Mouse (Mus musculus): ENCODE data around the gene Cpm. TPM values are rescaled to one million over a fixed set of nuclear protein-coding genes. Genes with fewer than 3 reads are reported as not detected.
"Not testable (repeated sequence)": the region's sequence is repeated elsewhere in the genome, so short reads cannot be mapped to it uniquely, and the experiment has no call there.

The Cpm gene
- polyA plus RNA-seq, 1 experiment, result 6.6 TPM

DNA sequence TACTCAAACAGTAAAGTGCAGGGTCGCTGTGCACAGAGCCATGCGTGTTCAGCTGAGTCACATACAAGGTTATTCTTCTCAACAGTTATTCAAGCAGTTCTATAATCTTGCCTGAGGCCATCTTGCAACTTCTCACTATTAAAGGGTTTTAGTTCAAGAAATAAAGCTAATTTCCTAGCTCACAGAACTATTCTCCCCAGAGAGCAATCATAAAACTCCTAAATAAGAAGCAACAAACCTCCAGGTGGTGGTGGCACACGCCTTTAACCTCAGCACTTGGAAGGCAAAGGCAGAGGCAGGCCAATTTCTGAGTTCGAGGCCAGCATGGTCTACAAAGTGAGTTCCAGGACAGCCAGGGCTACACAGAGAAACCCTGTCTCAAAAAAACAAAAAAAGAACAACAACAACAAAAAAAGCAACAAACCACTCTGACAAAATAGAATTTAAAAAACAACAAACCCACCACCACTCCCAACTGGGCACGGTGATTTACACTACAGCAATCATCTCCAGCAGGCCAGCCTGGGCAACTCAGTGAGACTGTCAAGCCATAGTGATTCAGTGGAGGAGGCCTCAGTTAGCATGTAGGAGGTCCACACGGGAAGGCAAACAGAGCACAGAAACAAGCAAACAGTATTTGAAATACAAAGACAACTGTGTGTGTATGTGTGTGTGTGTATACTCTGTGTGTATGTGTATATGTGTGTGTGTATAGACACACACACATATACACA lies 67.7 kb downstream of the Cpm start:
- no peaks in the 10 kb centered on the region for H3K4me1 ChIP-seq (ENCODE audit: control insufficient read depth, insufficient read depth, low read length)
- H3K27ac ChIP-seq (ENCODE audit: insufficient read depth, low read length), result no peak overlapping the region
- no peak for TF ChIP-seq CTCF (IDR thresholded peaks at IDR 0.05; ENCODE audit: extremely low read depth, insufficient read depth, low read length)
- no peak for TF ChIP-seq POLR2A (IDR thresholded peaks at IDR 0.05; ENCODE audit: extremely low read depth, insufficient read depth, low read length)
- H3K4me3 ChIP-seq (ENCODE audit: insufficient read depth, low read length), result no peak overlapping the region

DNA sequence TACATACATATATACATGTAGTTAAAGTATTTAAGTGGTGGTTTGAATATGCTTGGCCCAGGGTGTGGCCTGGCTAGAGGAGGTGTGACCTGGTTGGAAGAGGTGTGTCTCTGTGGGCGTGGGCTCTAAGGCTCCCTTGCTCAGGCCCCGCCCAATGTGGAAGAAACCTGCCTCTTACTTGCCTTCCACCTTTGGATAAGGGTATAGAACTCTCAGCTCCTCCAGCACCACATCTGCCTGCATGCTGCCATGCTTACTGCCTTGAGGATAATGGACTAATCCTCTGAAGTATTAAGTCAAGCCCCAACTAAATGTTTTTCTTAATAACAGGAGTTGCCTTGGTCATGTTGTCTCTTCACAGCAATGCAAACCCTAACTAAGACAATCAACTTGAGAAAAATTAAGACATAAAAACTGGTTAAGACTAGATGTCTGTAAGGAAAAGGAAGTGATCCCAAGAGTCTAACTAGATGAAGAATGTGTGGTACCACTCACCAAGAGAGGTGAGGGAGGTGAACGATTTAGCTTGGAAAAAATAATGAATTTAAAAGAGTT lies 68.3 kb downstream of the Cpm start:
- no peak for TF ChIP-seq CTCF (IDR thresholded peaks at IDR 0.05; ENCODE audit: extremely low read depth, insufficient read depth, low read length)
- TF ChIP-seq POLR2A (IDR thresholded peaks at IDR 0.05; ENCODE audit: extremely low read depth, insufficient read depth, low read length), result no peak
- no peak overlapping the region for H3K4me3 ChIP-seq (ENCODE audit: insufficient read depth, low read length)
- H3K4me1 ChIP-seq (ENCODE audit: control insufficient read depth, insufficient read depth, low read length), result no peaks in the 10 kb centered on the region
- H3K27ac ChIP-seq (ENCODE audit: insufficient read depth, low read length), result no peak overlapping the region

DNA sequence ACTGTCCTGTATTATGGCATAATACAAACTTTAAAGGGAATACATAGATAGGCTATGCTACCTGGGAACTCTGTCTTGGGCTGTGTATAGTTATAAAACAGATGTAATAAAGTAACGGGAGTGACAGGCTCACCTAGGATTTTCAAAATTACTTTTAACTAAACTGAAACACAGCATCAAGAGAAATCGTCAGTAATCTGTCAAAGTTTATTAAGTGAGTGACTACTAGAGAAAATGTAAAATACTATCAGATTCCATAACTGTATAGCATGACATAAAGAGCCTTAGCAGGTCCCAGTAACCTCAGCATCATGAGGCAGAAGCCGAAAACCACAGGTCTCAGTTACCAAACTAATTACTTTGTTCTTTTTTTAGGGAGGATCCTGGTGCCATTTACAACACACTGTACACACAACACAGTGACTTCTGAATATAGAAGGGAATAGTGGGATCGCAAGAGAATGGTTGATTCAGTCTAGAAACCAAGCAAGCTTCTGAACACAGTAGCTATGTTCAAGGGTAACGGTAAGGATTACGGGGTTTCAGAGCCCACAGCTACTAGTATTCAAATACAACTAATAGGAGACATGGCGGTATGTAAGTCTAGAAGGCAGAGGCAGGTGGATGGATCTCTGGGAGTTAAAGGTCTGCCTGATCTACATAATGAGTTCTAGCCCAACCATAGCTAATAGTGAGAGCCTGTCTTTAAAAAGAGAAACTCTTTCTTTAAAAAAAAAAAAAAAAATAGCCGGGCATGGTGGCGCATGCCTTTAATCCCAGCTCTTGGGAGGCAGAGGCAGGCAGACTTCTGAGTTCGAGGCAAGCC lies 69.2 kb downstream of the Cpm start:
- TF ChIP-seq POLR2A (IDR thresholded peaks at IDR 0.05; ENCODE audit: extremely low read depth, insufficient read depth, low read length) (no peak), CTCF (IDR thresholded peaks at IDR 0.05; ENCODE audit: extremely low read depth, insufficient read depth, low read length) (no peak)
- H3K27ac ChIP-seq (ENCODE audit: insufficient read depth, low read length), result no peak overlapping the region
- H3K4me3 ChIP-seq (ENCODE audit: insufficient read depth, low read length), result no peak overlapping the region
- H3K4me1 ChIP-seq (ENCODE audit: control insufficient read depth, insufficient read depth, low read length), result no peaks in the 10 kb centered on the region

DNA sequence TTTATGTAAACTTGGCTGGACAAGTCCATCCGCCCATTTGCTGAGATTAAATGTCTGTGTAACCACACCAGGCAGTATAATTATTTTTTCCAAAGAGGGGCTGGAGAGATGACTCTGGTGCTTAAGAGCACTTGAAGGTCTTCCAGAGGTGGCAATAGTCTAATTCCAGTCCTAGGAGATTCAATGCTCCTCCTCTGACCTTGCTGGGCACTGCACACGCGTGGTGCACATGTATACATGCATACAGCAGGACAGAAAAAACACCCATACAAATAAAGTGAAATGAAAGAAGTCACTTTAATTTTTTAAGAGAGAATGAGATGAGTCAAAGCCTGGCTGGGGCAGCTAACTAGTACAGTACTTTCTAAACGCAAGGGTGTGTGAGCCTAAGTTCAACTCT lies 70.6 kb downstream of the Cpm start:
- TF ChIP-seq POLR2A (IDR thresholded peaks at IDR 0.05; ENCODE audit: extremely low read depth, insufficient read depth, low read length) (no peak), CTCF (IDR thresholded peaks at IDR 0.05; ENCODE audit: extremely low read depth, insufficient read depth, low read length) (no peak)
- Histone ChIP-seq H3K27ac (ENCODE audit: insufficient read depth, low read length) (no peak overlapping the region), H3K4me3 (ENCODE audit: insufficient read depth, low read length) (no peak overlapping the region), H3K4me1 (ENCODE audit: control insufficient read depth, insufficient read depth, low read length) (no peaks in the 10 kb centered on the region)

DNA sequence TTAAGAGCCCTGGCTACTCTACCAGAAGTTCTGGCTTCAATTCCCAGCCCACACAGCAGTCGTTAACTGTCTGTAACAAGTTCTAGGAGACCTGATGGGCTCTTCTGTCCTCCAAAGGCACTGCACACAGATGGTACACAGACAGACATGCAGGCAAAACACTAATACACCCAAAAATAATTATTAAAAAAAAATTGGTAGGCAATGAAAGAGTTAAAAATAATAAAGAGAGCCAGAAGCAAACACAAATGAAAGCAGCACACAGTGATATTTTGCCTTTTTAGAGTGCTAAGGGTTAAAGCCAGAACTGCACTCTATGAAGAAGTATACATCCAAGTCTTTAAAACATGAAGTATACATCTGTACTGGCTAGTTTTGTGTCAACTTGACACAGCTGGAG lies 71.2 kb downstream of the Cpm start:
- H3K4me1 ChIP-seq (ENCODE audit: control insufficient read depth, insufficient read depth, low read length), result no peaks in the 10 kb centered on the region
- no peak overlapping the region for H3K27ac ChIP-seq (ENCODE audit: insufficient read depth, low read length)
- no peak overlapping the region for H3K4me3 ChIP-seq (ENCODE audit: insufficient read depth, low read length)
- TF ChIP-seq CTCF (IDR thresholded peaks at IDR 0.05; ENCODE audit: extremely low read depth, insufficient read depth, low read length) (no peak), POLR2A (IDR thresholded peaks at IDR 0.05; ENCODE audit: extremely low read depth, insufficient read depth, low read length) (no peak)

DNA sequence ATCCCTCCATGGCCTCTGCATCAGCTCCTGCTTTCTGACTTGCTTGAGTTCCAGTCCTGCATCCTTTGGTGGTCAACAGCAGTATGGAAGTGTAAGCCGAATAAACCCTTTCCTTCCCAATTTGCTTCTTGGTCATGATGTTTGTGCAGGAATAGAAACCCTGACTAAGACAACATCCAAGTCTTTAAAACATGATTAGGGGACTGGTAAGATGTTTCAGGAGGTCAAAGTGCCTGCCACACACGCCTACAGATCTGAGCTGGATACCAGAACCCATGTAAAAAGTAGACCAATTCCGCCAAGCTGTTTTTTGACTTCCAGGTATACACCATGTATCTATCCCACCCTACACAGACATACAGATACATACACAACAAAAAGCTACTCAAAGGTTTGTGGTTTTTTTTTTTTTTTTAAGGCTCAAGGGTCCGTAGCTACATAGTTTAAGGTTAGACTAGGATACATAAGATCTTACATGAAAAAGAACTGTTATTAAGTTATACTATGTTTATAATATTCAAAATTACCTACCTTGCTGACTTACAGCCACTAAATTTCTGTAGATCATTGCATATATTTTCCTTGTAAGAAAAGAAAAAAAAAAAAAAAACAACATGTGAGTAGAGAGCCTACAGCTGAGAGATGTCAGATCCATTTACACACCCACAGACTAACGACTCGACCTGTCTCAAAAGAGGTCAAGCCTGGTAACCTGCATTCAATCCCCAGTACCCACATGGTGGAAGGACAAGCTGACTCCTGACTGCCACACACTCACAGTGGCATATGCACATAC lies 71.9 kb downstream of the Cpm start:
- Histone ChIP-seq H3K4me1 (ENCODE audit: control insufficient read depth, insufficient read depth, low read length) (no peaks in the 10 kb centered on the region), H3K4me3 (ENCODE audit: insufficient read depth, low read length) (no peak overlapping the region), H3K27ac (ENCODE audit: insufficient read depth, low read length) (no peak overlapping the region)
- TF ChIP-seq CTCF (IDR thresholded peaks at IDR 0.05; ENCODE audit: extremely low read depth, insufficient read depth, low read length), result no peak

DNA sequence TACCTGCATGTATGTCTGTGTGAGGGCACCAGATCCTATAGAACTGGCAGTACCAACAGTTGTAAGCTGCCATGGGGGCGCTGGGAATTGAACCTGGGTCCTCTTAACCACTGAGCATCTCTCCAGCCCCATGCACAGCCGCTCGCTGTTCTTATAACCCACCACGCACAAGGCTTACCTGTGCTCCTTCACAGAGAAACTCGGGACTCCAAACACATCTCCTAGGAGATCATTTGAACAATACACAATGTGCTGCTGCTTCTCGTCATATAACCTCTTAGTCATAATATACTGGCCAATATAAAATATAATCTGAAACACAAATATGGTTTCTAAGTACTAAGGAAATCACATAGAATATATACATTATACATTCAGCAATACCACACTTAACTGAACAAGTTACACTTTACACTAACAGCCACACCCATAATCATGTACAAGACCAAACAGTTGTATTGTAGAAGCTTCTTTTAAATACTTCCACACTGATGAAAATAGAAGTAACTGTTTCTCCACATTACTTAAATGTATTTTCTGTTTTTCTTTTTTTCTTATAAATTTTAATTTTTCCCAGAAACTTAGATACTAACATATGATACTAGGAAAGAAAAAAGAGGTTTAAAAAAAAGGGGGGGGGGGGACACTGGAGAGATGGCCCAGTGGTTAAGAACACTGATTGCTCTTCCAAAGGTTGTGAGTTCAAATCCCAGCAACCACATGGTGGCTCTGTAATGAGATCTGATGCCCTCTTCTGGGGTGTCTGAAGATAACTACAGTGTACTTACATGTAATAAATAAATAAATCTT lies 72.9 kb downstream of the Cpm start:
- Histone ChIP-seq H3K4me1 (ENCODE audit: control insufficient read depth, insufficient read depth, low read length) (peaks cover 5% of the 10 kb centered on the region), H3K27ac (ENCODE audit: insufficient read depth, low read length) (no peak overlapping the region), H3K4me3 (ENCODE audit: insufficient read depth, low read length) (no peak overlapping the region)
- TF ChIP-seq CTCF (IDR thresholded peaks at IDR 0.05; ENCODE audit: extremely low read depth, insufficient read depth, low read length) (no peak), POLR2A (IDR thresholded peaks at IDR 0.05; ENCODE audit: extremely low read depth, insufficient read depth, low read length) (no peak)

DNA sequence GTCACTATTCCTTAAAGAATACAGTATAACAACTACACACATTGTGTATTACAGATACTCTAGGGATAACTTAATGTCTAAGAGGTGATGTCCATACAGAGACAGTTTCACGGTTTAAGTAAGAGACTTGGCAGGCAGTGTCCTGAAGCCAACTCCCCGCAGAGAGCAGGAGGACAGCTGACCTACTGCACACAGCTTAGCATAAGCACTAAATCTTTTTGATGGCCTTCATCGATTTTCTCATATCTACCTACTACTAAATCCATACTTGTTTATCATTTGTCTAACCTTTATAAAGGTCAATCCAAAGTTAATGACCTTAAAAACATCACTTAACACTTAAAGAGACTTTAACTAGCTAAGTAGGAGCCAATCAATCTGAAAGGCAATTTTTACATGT lies 74.2 kb downstream of the Cpm start:
- no peak overlapping the region for H3K4me3 ChIP-seq (ENCODE audit: insufficient read depth, low read length)
- TF ChIP-seq CTCF (IDR thresholded peaks at IDR 0.05; ENCODE audit: extremely low read depth, insufficient read depth, low read length) (no peak), POLR2A (IDR thresholded peaks at IDR 0.05; ENCODE audit: extremely low read depth, insufficient read depth, low read length) (no peak)
- peaks cover 5% of the 10 kb centered on the region for H3K4me1 ChIP-seq (ENCODE audit: control insufficient read depth, insufficient read depth, low read length)
- H3K27ac ChIP-seq (ENCODE audit: insufficient read depth, low read length), result no peak overlapping the region

DNA sequence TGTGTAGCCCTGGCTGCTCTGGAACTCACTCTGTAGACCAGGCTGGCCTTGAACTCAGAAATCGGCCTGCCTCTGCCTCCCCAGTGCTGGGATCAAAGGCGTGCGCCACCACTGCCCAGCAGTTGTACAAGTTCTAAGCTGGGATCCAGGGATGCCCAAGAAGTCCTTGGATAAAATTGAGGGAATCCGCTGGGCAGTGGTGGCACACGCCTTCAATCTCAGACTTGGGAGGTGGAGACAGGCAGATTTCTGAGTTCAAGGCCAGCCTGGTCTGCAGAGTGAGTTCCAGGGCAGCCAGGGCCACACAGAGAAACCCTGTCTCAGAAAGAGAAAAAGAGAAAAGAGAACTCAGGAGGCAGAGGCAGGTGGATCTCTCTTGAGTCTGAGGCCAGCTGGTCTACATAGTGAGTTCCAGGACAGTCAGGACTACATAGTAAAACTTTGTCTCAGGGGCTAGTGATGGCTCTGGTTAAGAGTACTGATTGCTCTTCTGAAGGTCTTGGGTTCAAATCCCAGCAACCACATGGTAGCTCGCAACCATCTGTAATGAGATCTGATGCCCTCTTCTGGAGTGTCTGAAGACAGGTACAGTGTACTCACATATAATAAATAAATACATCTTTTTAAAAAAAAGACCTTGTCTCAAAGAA lies 75.1 kb downstream of the Cpm start:
- not testable (repeated sequence) for H3K4me3 ChIP-seq (ENCODE audit: insufficient read depth, low read length); H3K27ac ChIP-seq (ENCODE audit: insufficient read depth, low read length); H3K4me1 ChIP-seq (ENCODE audit: control insufficient read depth, insufficient read depth, low read length)
